Mouse (Mus musculus): ENCODE results near the gene Gpr88.

DNA sequence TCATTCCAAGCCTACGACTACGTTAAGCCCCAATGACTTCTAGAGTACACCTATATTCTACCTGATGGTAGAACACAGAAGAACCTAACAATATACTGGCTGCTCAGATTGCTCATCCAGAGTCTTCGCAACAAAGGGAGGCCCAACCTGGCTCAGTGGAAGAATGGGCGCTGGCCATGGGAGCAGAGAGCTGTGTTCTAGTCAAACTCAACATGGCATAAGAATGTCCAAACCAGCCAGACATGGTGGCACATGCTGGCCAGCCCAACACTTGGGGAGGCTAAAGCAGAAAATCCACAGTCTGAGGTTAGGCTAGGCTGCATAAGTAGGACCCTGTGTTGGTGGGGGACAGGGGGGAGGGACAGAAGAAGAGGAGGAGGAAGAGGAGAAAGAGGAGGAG, 31.4 kb upstream of the Gpr88 start:
- TF ChIP-seq CTCF (IDR thresholded peaks at IDR 0.05; ENCODE audit: extremely low read depth, insufficient read depth, low read length) (no peak), POLR2A (IDR thresholded peaks at IDR 0.05; ENCODE audit: extremely low read depth, insufficient read depth, low read length) (no peak)
